Mouse (Mus musculus) v-Abl transformed pro-B cells (cell line): ENCODE measurements around the gene Tspan15.

ENCODE experiments used
- in situ Hi-C, 2 experiments: fragments of 400-800 bp; cut with MboI; formaldehyde crosslinking; loops; one replicate each; pipeline ENCODE4 v1.15.1; 2025; ENCODE audit not compliant: unreplicated experiment in 2 of 2

Tspan15 gene

GRCm38 (mm10) chr10:62194946-62195345 is 36.1 kb downstream of the Tspan15 start:
- in situ Hi-C loops, result loop anchor here in 1 of 2 experiments (5.0 to 25.0 kb wide), 3 partner anchors 57 to 583 kb away; partner anchors contain the start of genes Kif1bp and Tacr2

DNA sequence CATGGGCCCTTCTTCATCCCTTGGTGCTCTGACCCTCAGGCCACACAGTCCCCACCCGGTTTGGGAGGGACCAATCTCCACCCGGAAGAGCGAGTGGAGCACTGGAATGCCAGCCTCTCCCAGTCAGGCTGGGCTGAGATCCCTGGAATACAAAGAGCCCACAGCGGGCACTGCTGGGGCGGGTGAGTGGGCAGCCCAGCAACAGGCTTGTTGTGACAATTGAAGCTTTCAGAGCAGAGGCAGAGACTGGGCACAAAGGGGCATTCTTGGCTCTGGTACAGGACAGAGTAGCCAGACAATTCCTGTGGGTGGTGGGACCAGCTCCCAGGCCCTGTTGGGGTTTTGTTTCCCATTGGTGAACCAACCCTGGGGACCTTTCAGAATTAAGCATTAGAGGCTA is 36.6 kb downstream of the Tspan15 start:
- in situ Hi-C loops, result loop anchor here in 1 of 2 experiments (5.0 to 25.0 kb wide), 3 partner anchors 58 to 582 kb away; partner anchors contain the start of genes Kif1bp and Tacr2

- in situ Hi-C loops, result loop anchor here in 1 of 2 experiments (5.0 to 25.0 kb wide), 3 partner anchors 58 to 582 kb away; partner anchors contain the start of genes Kif1bp and Tacr2
Measured at GRCm38 (mm10) chr10:62194043-62194442, 37.0 kb downstream of the Tspan15 start.

DNA sequence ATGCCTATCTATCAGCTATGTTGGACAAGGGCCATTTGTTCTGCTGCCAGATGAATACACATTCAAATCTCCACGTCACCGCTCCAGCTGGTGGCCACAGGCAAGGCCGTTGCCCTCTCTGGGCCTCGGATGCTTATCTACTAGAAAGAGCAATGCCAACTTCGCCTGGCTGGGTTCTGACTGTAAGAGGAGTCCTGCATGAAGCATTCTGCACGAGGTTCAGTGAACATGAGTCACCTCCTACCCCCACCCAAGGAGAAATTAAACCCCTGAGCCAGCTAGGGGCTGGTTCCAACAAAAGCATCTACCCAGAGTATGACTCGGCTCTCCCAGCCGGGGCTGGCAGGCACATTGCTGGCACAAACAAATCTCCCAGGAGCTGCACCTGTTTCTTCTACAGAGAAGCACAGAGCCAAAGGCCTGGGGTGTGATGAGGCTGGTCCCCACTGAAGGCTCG is 38.3 kb downstream of the Tspan15 start:
- in situ Hi-C loops, result loop anchor here in 1 of 2 experiments (5.0 to 25.0 kb wide), 3 partner anchors 60 to 580 kb away; partner anchors contain the start of genes Kif1bp and Tacr2

DNA sequence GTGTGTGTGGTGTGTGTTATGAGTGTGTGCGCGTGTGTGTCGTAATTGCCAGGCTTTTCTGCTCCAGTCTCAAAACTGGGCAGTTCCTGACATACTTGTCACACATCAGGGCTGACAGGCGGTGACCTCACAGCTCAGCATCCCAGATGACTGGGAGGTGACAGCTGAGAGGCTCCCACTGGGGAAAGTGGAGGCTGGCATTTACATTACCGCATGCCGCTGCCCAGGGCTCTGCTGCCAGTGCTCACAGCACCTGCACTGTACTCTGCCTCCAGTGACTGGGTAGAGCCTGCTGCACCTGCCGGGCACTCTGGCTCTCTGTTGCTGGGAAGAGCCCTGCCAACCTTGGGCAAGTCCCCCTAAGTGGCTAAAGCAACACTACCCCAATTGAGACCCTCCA is 40.2 kb downstream of the Tspan15 start:
- in situ Hi-C loops, result loop anchor here in 1 of 2 experiments (5.0 to 25.0 kb wide), 3 partner anchors 61 to 579 kb away; partner anchors contain the start of genes Kif1bp and Tacr2

DNA sequence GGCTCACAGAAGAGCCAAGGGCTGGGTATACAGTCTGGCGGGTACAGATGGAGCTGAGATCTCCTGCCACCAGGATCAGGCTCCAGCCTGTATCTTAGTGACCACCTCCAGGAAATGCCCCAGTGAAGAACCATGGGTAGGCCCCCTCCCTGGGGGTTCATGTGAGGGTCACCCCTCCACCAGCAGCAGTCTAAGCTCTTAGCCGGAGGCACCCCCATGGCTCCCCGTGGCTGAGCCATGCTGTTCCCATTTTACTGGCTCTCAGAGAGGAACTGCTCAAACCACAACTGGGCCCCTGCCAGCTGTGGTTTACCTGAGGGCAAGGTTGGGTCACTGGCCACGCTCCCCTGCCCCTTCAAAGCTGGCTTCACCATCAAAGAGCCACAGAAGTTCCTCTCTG is 41.1 kb downstream of the Tspan15 start:
- in situ Hi-C loops, result loop anchor here (5.0 to 25.0 kb wide), 7 partner anchors 62 to 578 kb away; partner anchors contain the start of genes Vps26a (in 2 of the 2), Kif1bp (in 1 of the 2) and Tacr2 (in 1 of the 2)

DNA sequence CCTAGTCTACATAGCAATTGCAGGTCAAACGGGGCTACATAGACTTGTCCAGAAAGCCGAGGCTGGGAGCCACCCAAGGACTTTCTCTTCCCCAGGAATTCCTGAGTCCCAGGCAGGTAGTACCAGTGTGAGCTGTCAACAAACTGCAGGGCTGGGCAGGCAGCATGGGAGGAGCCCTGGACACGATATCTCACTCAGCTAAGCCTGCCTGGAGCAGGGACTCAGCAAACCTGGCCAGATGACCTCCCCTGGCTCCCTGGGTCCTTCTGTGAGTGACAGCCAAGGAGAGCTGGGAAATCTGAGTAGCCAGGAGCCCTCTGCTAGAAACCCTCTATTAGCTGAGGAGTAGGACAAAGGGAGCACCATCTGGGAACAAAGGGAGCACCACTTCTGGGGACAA is 41.7 kb downstream of the Tspan15 start:
- in situ Hi-C loops, result loop anchor here (5.0 to 25.0 kb wide), 6 partner anchors 73 to 577 kb away; partner anchors contain the start of genes Vps26a (in 2 of the 2) and Kif1bp (in 1 of the 2)

GRCm38 (mm10) chr10:62186882-62187281 is 44.2 kb downstream of the Tspan15 start:
- in situ Hi-C loops, result loop anchor here (5.0 to 25.0 kb wide), 6 partner anchors 75 to 575 kb away; partner anchors contain the start of genes Vps26a (in 2 of the 2) and Kif1bp (in 1 of the 2)

- in situ Hi-C loops, result loop anchor here (5.0 to 25.0 kb wide), 4 partner anchors 76 to 571 kb away; partner anchors contain the start of gene Kif1bp (in 1 of the 2)
Measured at GRCm38 (mm10) chr10:62183053-62183452, 48.0 kb downstream of the Tspan15 start.

DNA sequence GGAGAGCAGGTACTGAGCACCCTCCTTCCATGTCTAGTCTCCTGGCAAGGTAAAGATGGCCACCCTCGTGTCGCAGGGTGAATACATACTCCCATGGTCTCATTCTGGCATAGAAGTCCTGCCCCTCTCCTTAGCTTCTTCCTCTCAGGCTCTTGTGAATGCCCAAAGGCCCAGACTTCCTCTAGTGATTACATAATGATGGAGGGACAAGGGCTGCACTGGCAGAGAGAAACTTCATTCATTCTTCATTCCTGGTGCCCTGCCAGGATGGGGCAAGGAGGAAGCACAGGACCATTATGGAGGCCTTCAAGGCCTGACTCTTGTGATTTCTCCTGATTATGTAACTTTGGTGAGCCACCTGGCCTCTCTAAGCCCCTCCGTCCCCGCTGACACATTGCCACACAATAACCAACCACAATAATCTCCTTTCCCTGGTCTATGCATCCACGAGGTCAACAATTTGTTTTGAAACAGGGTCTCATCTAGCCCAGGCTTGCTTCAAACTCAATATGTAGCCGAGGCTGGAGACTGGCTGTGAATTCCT is 48.5 kb downstream of the Tspan15 start:
- in situ Hi-C loops, result loop anchor here (5.0 to 25.0 kb wide), 4 partner anchors 75 to 570 kb away; partner anchors contain the start of gene Kif1bp (in 1 of the 2)

- in situ Hi-C loops, result loop anchor here (5.0 to 25.0 kb wide), 4 partner anchors 74 to 569 kb away; partner anchors contain the start of gene Kif1bp (in 1 of the 2)
Measured at GRCm38 (mm10) chr10:62181701-62182100, 49.4 kb downstream of the Tspan15 start.

GRCm38 (mm10) chr10:62179944-62180343 is 51.1 kb downstream of the Tspan15 start:
- in situ Hi-C loops, result loop anchor here (5.0 to 25.0 kb wide), 5 partner anchors 73 to 568 kb away; partner anchors contain the start of gene Kif1bp (in 1 of the 2)

DNA sequence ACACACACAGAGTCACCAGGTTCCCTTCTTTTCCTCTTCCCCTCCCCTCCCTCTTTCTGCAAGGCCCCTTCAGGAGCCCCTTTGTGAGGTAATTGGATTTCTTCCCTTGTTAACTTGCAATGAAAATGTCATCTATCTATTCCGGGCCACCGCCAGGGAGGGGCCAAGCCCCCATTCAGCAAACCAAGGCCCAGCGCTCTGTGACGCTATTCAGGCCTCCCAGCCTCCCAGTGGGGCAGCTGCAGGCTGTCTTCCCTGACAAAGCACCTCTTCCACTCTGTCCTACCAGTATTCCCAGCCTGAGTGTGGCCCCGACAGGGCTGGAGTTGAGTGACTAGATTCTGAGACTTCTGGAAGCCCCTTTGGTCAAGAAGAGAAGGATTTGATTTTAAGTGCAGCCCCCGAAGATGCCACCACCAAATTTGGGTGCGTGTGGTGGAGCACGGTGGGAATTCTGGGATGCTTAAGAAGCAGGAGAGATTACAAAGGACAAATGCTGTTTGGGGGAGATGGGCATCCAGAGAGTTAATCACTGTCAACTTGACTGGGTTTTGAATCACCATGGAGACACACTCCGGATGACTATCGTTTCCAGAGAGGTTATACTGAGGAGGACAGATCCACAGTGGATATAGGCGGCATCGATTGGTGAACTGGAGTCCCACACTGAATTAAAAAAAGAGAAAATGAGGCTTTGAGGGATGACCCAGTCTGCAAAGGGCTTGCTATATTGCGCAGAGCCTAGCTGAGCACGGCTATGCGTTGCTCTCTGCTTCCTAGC is 56.3 kb downstream of the Tspan15 start:
- in situ Hi-C loops, result loop anchor here in 1 of 2 experiments (10.0 to 25.0 kb wide), 3 partner anchors 70 to 562 kb away; partner anchors contain the start of gene Kif1bp

DNA sequence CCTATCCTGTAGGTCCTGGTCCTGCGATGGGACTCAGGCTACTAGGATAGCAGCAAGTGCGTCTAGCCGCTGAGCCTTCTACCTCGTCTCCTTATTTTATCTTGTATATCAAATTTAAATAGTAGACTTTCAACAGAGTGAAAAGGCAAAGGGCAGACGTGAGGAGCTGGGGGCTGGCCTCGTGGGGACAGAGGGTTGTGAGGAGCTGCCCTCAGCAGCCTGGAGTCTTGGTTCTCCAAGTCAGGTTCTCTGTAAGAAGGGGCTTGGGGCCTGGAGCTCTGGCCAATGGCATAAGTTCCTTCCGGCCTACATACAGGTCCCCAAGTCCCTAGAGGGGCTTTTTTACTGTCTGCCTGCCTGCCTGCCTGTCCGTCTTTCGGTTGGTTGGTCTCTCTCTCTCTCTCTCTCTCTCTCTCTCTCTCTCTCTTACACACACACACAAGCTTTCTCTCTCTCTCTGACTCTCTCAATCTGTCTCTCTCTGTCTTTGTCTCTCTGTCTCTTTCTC is 57.1 kb downstream of the Tspan15 start:
- in situ Hi-C loops, result loop anchor here in 1 of 2 experiments (10.0 kb wide), 1 partner anchor 69 kb away; no protein-coding TSS in a partner anchor

DNA sequence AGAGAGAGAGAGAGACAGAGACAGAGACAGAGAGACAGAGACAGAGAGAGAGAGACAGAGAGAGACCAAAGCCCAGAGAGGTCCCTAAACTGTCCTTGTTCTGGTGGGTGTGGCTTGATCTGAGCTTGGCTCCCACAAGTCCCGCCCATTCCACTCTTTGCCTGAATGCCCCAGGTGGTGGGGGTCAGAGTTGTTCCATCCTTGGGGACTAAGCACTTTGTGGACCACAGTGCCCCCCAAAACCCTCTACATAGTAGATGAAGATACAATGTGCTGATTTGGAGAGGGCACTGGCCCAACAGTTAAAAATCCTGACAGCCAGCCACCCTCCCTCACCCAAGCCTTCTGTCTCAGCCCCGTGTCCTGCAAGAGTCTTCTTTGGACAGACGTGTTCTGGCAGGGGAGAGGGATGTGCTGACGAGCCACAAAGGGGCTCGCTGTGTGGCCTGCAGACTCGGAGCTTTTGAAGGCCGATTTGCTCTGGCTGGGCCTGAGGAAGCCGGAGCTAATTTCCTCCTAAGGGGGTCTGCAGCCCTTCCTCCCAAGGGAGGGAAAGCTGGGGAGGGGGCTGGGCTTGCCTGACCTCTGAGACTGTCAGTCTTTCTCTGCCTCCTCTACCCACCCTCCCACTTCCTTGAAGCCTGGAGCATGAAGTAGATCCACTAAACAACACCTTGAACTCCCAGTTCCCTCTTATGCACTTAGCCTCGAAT is 58.1 kb downstream of the Tspan15 start:
- in situ Hi-C loops, result loop anchor here in 1 of 2 experiments (10.0 kb wide), 1 partner anchor 68 kb away; no protein-coding TSS in a partner anchor

DNA sequence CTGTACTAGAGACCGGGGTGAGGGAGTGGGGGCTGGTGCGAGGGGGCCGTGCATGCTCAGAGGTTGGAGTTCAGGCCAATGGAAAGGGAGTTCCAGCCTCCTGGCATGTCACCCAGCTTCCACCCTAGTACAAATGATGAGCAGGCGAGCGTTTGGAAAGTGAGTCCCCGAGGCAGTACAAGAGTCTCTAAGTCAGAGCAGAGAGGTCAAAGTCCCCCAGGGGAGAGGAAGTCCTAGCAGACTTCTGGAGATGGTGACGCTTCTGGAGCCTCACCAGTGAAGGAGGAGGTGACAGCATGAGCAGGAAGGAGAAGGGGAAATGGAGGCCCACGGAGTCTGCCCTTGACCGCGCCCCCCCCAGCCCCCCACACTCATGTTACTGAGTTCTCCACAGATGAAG is 68.6 kb downstream of the Tspan15 start:
- in situ Hi-C loops, result no loop called here

DNA sequence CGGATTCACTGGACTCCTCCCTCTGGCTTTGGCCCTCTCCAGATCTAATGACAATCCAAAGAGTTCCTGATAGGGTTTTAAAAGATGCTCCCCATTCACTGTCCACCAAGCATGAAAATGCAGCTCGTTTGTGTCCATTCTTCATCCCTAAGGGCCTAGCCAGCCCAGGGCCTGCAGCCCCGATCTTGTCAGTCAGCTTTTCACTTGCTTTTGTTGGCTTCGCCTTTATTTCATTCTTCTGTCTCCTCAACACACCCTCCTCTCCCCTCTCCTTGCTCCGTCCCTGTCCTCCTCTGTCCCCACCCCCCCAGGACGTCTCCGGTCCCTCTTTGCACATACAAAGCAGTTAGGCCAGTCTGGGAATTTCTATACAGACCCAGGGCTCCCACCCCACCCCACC is 81.1 kb downstream of the Tspan15 start:
- in situ Hi-C loops, result no loop called here

DNA sequence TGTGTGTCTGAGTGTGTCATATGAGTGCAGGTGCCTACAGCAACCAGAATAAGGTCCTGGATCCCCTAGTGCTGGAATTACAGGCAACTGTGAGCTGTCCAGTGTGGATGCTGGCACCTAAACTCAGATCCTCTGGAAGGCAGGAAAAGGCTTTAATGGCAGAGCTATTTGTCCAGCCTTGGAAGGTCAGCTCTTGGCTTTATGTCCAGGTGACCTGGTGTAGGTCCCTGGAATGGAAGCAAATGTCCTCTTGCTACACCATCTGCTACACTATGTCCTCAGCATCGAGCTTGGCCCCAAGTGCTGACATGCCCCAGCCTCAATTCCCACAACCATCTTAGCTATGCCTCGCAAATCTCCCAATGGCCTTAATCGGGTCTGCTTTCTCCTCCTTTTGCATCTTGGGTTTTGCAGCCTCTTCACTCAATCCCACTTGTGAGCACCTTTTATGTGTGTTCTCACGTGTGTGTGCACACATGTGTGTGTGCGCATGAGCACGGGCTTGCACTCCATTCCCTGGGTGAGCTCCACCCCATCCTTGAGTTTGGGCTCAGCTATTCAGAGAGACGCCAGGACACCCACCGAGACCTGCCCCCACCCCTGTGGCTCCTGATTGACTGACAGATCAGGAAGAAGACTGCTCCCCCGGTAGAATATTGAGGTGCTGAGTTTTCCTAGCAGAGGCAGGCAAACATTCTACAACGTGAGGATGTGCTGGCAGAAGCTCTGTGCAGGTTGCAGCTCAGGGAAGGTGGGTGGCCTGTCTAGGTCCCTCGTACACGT is 83.4 kb downstream of the Tspan15 start:
- in situ Hi-C loops, result no loop called here

DNA sequence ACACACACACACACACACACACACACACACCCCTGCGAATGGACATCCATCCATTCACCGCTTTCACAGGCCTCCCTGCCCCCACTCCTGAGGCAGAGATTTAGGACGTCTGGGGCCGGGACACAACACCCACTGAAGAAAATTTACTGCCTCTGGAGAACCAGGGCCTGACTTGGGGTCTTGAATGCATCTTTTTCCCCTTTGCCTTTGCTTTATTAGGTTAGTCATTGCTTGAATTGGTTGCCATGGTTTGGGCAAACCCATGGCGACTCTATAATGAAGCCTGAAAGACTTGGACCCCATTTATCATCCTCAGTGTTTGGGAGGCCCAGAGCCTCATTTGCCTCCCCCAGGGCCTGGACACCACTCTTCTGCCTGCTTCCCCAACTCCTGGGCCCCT is 85.1 kb downstream of the Tspan15 start:
- in situ Hi-C loops, result no loop called here
